Mouse (Mus musculus) T-helper 17 cell (primary cell): Measurements from ENCODE around the gene Cyp4a14.
"Not testable (repeated sequence)": the region's sequence is repeated elsewhere in the genome, so short reads cannot be mapped to it uniquely, and the experiment has no call there.

Experiments used
- in situ Hi-C, 2 experiments: fragments of 300-600 bp; cut with MboI, MseI; formaldehyde crosslinking; loops; 1 replicate in 1 of 2; 2 replicates in 1 of 2; pipeline ENCODE4 v1.15.1; 2025; ENCODE audit warnings: high pct_unique_total_duplicates in 2 of 2

Gene Cyp4a14

GRCm38 (mm10) chr4:115496001-115496400, at the start of gene Cyp4a14:
TSS of gene Cyp4a14 (minus strand) at chr4:115496142.
- in situ Hi-C loops = no loop called here

- in situ Hi-C loops = no loop called here
These were observed 49.2 kb upstream of the Cyp4a14 start for GRCm38 (mm10) chr4:115545101-115545500.

GRCm38 (mm10) chr4:115521766-115522165, 25.8 kb upstream of the Cyp4a14 start:
- in situ Hi-C loops = no loop called here

- in situ Hi-C loops = loop anchor here (5.0 kb wide), 2 partner anchors 38 to 83 kb away; partner anchors contain the start of gene Cyp4a32 (in 2 of the 2)
These were observed 23.5 kb upstream of the Cyp4a14 start for GRCm38 (mm10) chr4:115519444-115519843.

GRCm38 (mm10) chr4:115518000-115518399, 22.1 kb upstream of the Cyp4a14 start, which contains the start of gene Cyp4a10:
TSS of gene Cyp4a10 (plus strand) at chr4:115518264.
- in situ Hi-C loops = loop anchor here (5.0 kb wide), 2 partner anchors 39 to 84 kb away; partner anchors contain the start of gene Cyp4a32 (in 2 of the 2)

GRCm38 (mm10) chr4:115513964-115514363, 18.0 kb upstream of the Cyp4a14 start:
- in situ Hi-C loops = not testable (repeated sequence)

- in situ Hi-C loops = no loop called here
These were observed 1.5 kb upstream of the Cyp4a14 start for GRCm38 (mm10) chr4:115497466-115497865.

- in situ Hi-C loops = loop anchor here in 1 of 2 experiments (10.0 kb wide), 1 partner anchor 224 kb away; no protein-coding TSS in a partner anchor
These were observed 14.8 kb downstream of the Cyp4a14 start for GRCm38 (mm10) chr4:115481006-115481652.

GRCm38 (mm10) chr4:115476051-115476450, 19.9 kb downstream of the Cyp4a14 start:
- in situ Hi-C loops = not testable (repeated sequence)

- in situ Hi-C loops = loop anchor here in 1 of 2 experiments (5.0 kb wide), 1 partner anchor 111 kb away; no protein-coding TSS in a partner anchor
These were observed 22.4 kb downstream of the Cyp4a14 start for GRCm38 (mm10) chr4:115473585-115473984.

- in situ Hi-C loops = no loop called here
These were observed 43.6 kb downstream of the Cyp4a14 start, which contains the start of gene Cyp4a30b for GRCm38 (mm10) chr4:115452304-115452703. TSS of gene Cyp4a30b (plus strand) at chr4:115452604.

- in situ Hi-C loops = no loop called here
These were observed 45.3 kb downstream of the Cyp4a14 start for GRCm38 (mm10) chr4:115450577-115451137.
